18 mouse cellular contexts compared by ENCODE assay signal in genomic region chr17:77200256-77200655, GRCm38 (mm10).
DNase-seq lines count a peak whose midpoint lies in the region; ATAC-seq and TF ChIP-seq lines count a peak whose summit lies in the region.
"Had no signal": no experiment of that assay in that cellular context is flagged by ENCODE, and none has a peak within 500 bp of the region (broad histone marks: within the 10 kb centered on the region; RNA-seq: fewer than 3 reads in every experiment).

No protein-coding gene starts in this region.

- H3K27ac ChIP-seq in kidney, embryonic 14.5 days (ENCODE audit: low read depth, low read length) = no peak overlapping the region
- H3K27ac ChIP-seq in kidney, embryonic 15.5 days = no peak overlapping the region
- no peak overlapping the region for H3K27ac ChIP-seq in intestine, embryonic 16.5 days (ENCODE audit: low read length)
- H3K27ac ChIP-seq in limb, embryonic 12.5 days = no peak overlapping the region
- H3K27ac ChIP-seq in small intestine, adult 2 months (ENCODE audit: insufficient read depth, low read depth, low read length) = peak overlapping the region; percentile 59; the same call in 1 of the 2 replicates
- H3K27ac ChIP-seq in hindbrain, embryonic 16.5 days (ENCODE audit: low read depth, low read length) = no peak overlapping the region
- H3K27ac ChIP-seq: heart, embryonic 15.5 days; hindbrain, embryonic 13.5 days had no signal

- no peak overlapping the region for H3K4me3 ChIP-seq in kidney, embryonic 14.5 days (ENCODE audit: low read length)
- H3K4me3 ChIP-seq in kidney, embryonic 15.5 days (replicated peaks) = no peak overlapping the region
- H3K4me3 ChIP-seq in intestine, embryonic 16.5 days (ENCODE audit: low read length) = no peak overlapping the region
- no peak overlapping the region for H3K4me3 ChIP-seq in limb, embryonic 12.5 days (replicated peaks)
- no peak overlapping the region for H3K4me3 ChIP-seq in small intestine, adult 2 months (ENCODE audit: low read depth, low read length)
- no peak overlapping the region for H3K4me3 ChIP-seq in hindbrain, embryonic 16.5 days (ENCODE audit: low read length)
- H3K4me3 ChIP-seq: heart, embryonic 15.5 days; hindbrain, embryonic 13.5 days had no signal

- no peaks in the 10 kb centered on the region for H3K36me3 ChIP-seq in kidney, embryonic 14.5 days (ENCODE audit: control insufficient read depth, insufficient read depth, low read length)
- H3K36me3 ChIP-seq in kidney, embryonic 15.5 days = no peaks in the 10 kb centered on the region
- no peaks in the 10 kb centered on the region for H3K36me3 ChIP-seq in intestine, embryonic 16.5 days (ENCODE audit: control insufficient read depth, insufficient read depth, low read length)
- H3K36me3 ChIP-seq in limb, embryonic 12.5 days = no peaks in the 10 kb centered on the region
- H3K36me3 ChIP-seq in small intestine, adult 2 months (ENCODE audit: control insufficient read depth, insufficient read depth, low read length) = no peaks in the 10 kb centered on the region
- H3K36me3 ChIP-seq in hindbrain, embryonic 16.5 days (ENCODE audit: control insufficient read depth, insufficient read depth, low read length) = no peaks in the 10 kb centered on the region
- H3K36me3 ChIP-seq: heart, embryonic 15.5 days; hindbrain, embryonic 13.5 days had no signal

- H3K4me1 ChIP-seq in kidney, embryonic 14.5 days (ENCODE audit: control insufficient read depth, insufficient read depth, low read length) = no peaks in the 10 kb centered on the region
- no peaks in the 10 kb centered on the region for H3K4me1 ChIP-seq in kidney, embryonic 15.5 days
- H3K4me1 ChIP-seq in intestine, embryonic 16.5 days (ENCODE audit: control insufficient read depth, insufficient read depth, low read length) = no peaks in the 10 kb centered on the region
- no peaks in the 10 kb centered on the region for H3K4me1 ChIP-seq in limb, embryonic 12.5 days (replicated peaks)
- no peaks in the 10 kb centered on the region for H3K4me1 ChIP-seq in small intestine, adult 2 months (ENCODE audit: control insufficient read depth, insufficient read depth, insufficient read length, low read length)
- no peaks in the 10 kb centered on the region for H3K4me1 ChIP-seq in hindbrain, embryonic 16.5 days (ENCODE audit: control insufficient read depth, insufficient read depth, low read depth, low read length)
- H3K4me1 ChIP-seq: heart, embryonic 15.5 days; hindbrain, embryonic 13.5 days had no signal

- no peaks in the 10 kb centered on the region for H3K27me3 ChIP-seq in kidney, embryonic 14.5 days (ENCODE audit: control insufficient read depth, insufficient read depth, low read length)
- no peaks in the 10 kb centered on the region for H3K27me3 ChIP-seq in kidney, embryonic 15.5 days
- H3K27me3 ChIP-seq in intestine, embryonic 16.5 days (replicated peaks; ENCODE audit: control insufficient read depth, insufficient read depth, low read length) = no peaks in the 10 kb centered on the region
- H3K27me3 ChIP-seq in limb, embryonic 12.5 days = no peaks in the 10 kb centered on the region
- no peaks in the 10 kb centered on the region for H3K27me3 ChIP-seq in small intestine, adult 2 months (ENCODE audit: control insufficient read depth, insufficient read depth, low read length)
- H3K27me3 ChIP-seq in hindbrain, embryonic 16.5 days (replicated peaks; ENCODE audit: control insufficient read depth, insufficient read depth, low read length) = no peaks in the 10 kb centered on the region
- H3K27me3 ChIP-seq: heart, embryonic 15.5 days; hindbrain, embryonic 13.5 days had no signal

- no peak for TF ChIP-seq POLR2A in small intestine, adult 2 months (IDR thresholded peaks at IDR 0.05; ENCODE audit: low read depth, low read length)

- peak; percentile 39; the same call in 1 of the 2 replicates for ATAC-seq in kidney, embryonic 14.5 days (ENCODE audit: low FRiP score, low TSS enrichment)
- ATAC-seq in kidney, embryonic 15.5 days (replicated peaks; ENCODE audit: low FRiP score) = no peak
- peak; percentile 97 for ATAC-seq in intestine, embryonic 16.5 days
- peak; percentile 86 for ATAC-seq in limb, embryonic 12.5 days (ENCODE audit: insufficient number of reproducible peaks, insufficient read depth, low FRiP score, low TSS enrichment, low read depth)
- no peak for ATAC-seq in hindbrain, embryonic 16.5 days
- ATAC-seq: forebrain, embryonic 16.5 days had no signal

- no peaks in the 10 kb centered on the region for H3K9me3 ChIP-seq in kidney, embryonic 14.5 days (ENCODE audit: control insufficient read depth, low read length)
- H3K9me3 ChIP-seq in kidney, embryonic 15.5 days (replicated peaks) = no peaks in the 10 kb centered on the region
- H3K9me3 ChIP-seq in intestine, embryonic 16.5 days (ENCODE audit: control insufficient read depth, low read length) = no peaks in the 10 kb centered on the region
- no peaks in the 10 kb centered on the region for H3K9me3 ChIP-seq in limb, embryonic 12.5 days
- no peaks in the 10 kb centered on the region for H3K9me3 ChIP-seq in hindbrain, embryonic 16.5 days (ENCODE audit: control insufficient read depth, low read length)
- H3K9me3 ChIP-seq: heart, embryonic 15.5 days; hindbrain, embryonic 13.5 days had no signal

- no peak for DNase-seq in lung, postnatal 36 days
- DNase-seq: adrenal gland, adult 8-10 months; adrenal gland, postnatal 36 days; cerebellum, adult 2 months; cerebellum, postnatal 10 days; gastrocnemius, postnatal 36 days; heart, adult 11 months; heart, postnatal 14 days had no signal

- TF ChIP-seq CTCF in small intestine, adult 2 months (IDR thresholded peaks at IDR 0.05; ENCODE audit: extremely low read depth, insufficient read length, insufficient replicate concordance, low read depth, low read length) = no peak

- H3K4me2 ChIP-seq in kidney, embryonic 14.5 days (replicated peaks; ENCODE audit: low read depth, low read length) = no peak overlapping the region
- no peak overlapping the region for H3K4me2 ChIP-seq in kidney, embryonic 15.5 days
- H3K4me2 ChIP-seq in intestine, embryonic 16.5 days (ENCODE audit: low read depth, low read length) = no peak overlapping the region
- no peak overlapping the region for H3K4me2 ChIP-seq in limb, embryonic 12.5 days
- no peak overlapping the region for H3K4me2 ChIP-seq in hindbrain, embryonic 16.5 days (ENCODE audit: low read length)
- H3K4me2 ChIP-seq: heart, embryonic 11.5 days; heart, embryonic 15.5 days; hindbrain, embryonic 13.5 days had no signal

- H3K9ac ChIP-seq in kidney, embryonic 14.5 days (ENCODE audit: low read depth, low read length) = no peak overlapping the region
- H3K9ac ChIP-seq in kidney, embryonic 15.5 days = no peak overlapping the region
- no peak overlapping the region for H3K9ac ChIP-seq in intestine, embryonic 16.5 days (ENCODE audit: low read depth, low read length)
- H3K9ac ChIP-seq in limb, embryonic 12.5 days (replicated peaks) = no peak overlapping the region
- no peak overlapping the region for H3K9ac ChIP-seq in hindbrain, embryonic 16.5 days (ENCODE audit: low read depth, low read length)
- H3K9ac ChIP-seq: heart, embryonic 15.5 days; hindbrain, embryonic 13.5 days had no signal

Comparison
In these comparisons a context has a peak if more than half of its experiments do, and no peak if none do; other contexts are left out.
1. ATAC-seq: peak in kidney, embryonic 14.5 days (single experiment), intestine, embryonic 16.5 days (single experiment) and limb, embryonic 12.5 days (single experiment); none in kidney, embryonic 15.5 days (single experiment) and hindbrain, embryonic 16.5 days (single experiment).